Mouse (Mus musculus): ENCODE data around the gene Bet1l. TPM values are rescaled to one million over a fixed set of nuclear protein-coding genes. Genes with fewer than 3 reads are reported as not detected.

Bet1l gene
- total and polyA plus RNA-seq, 3 experiments = 13.1 to 24.3 (median 13.8) TPM

DNA sequence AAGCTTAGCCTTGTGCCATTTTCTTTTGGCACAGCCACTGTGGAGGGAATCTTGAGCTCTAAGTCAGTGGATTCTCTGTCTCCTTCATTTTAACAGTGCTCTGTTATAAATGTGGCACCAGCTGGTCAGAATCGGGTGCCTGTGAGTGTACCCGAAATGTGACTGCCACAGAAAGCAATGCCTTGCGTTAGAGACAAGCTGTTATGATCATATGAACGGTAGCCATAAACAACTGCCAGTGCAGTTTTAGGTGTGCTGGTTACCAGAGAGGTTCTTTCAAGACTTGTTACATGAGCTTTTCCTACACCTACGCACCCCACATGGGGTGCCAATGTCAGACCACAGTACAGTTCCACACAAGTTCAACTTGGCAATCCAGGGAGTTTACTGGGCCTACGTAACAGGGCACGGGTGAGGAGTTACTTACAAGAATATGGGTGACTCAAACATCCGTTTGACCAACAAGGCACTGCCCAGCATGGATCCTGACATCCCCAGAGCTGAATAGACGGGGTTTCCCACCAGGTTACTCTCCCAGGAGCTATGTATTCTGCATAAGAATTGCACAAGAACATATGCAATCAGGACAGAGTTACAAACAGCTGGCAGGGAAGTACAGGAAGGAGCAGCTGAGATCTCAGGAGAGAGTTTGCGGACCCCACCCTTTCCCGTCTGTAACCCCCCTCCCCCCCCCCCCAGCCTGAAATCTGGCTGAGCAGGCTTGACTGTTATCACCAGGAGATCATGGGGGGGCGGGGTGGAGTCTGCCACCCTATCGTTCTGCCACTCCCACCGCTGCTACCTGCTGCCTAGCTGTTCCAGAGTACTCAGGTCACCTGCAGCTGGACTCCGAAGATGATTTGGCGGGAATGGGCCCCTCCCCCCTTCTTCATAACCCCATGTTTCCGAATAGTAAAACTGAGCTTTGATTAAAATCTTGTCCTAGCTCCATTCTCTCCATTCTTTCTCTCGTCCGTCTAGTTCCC is 16.3 kb downstream of the Bet1l start:
- in situ Hi-C loops (cut with MboI; ENCODE audit: low pct_ligation_motif_present, low pct_unique_long_range_greater_than_20kb, low sequenced_read_pairs) (loop anchor here (5.0 to 25.0 kb wide), 3 partner anchors 61 to 754 kb away; partner anchors contain the start of genes Caly, Cox8b, Prap1 and Rnh1), dilution Hi-C loops (cut with MboI; ENCODE audit: extremely low pct_ligation_motif_present, extremely low pct_unique_long_range_greater_than_20kb, low sequenced_read_pairs) (no loop called here)
- DNase-seq (ENCODE audit: extremely low read depth) = no peak
- H3K36me3 ChIP-seq (replicated peaks in 1 of 2; ENCODE audit: control insufficient read depth in 1 of 2, insufficient read depth in 1 of 2, low read length in 1 of 2) = no peaks in the 10 kb centered on the region
- peaks cover 0 to 5% of the 10 kb centered on the region in 2 experiments; a peak in 2 of 4 replicates for H3K4me1 ChIP-seq (ENCODE audit: control insufficient read depth in 1 of 2, insufficient read depth in 2 of 2)
- H3K4me2 ChIP-seq (ENCODE audit: insufficient read depth, low read depth, poor library complexity, severe bottlenecking) = no peak overlapping the region
- no peaks in the 10 kb centered on the region for H3K9me3 ChIP-seq (replicated peaks; ENCODE audit: low read length)
- TF ChIP-seq MAX (IDR thresholded peaks at IDR 0.05; ENCODE audit: low read length) = no peak
- TF ChIP-seq MAFK (IDR thresholded peaks at IDR 0.05; ENCODE audit: insufficient replicate concordance, low read length) = no peak
- TF ChIP-seq EP300 (IDR thresholded peaks at IDR 0.05; ENCODE audit: low read length) = no peak
- no peak for TF ChIP-seq SMC3 (IDR thresholded peaks at IDR 0.05; ENCODE audit: low read depth, low read length)
- no peak for TF ChIP-seq ETS1 (conservative IDR thresholded peaks at IDR 0.05; ENCODE audit: low read depth, low read length)
- no peak for TF ChIP-seq MYC (IDR thresholded peaks at IDR 0.05; ENCODE audit: low read depth, low read length)
- no peak for TF ChIP-seq TBP (conservative IDR thresholded peaks at IDR 0.05; ENCODE audit: low read depth, low read length)
- TF ChIP-seq CHD2 (IDR thresholded peaks at IDR 0.05; ENCODE audit: low read length) = no peak
- TF ChIP-seq IRF4 (IDR thresholded peaks at IDR 0.05; ENCODE audit: low read depth, low read length) = no peak
- TF ChIP-seq ZC3H11A (IDR thresholded peaks at IDR 0.05; ENCODE audit: low read depth, low read length) = no peak
- TF ChIP-seq SIN3A (IDR thresholded peaks at IDR 0.05; ENCODE audit: low read length) = no peak
- no peak for TF ChIP-seq NELFE (IDR thresholded peaks at IDR 0.05; ENCODE audit: low read depth, low read length)
- no peak for TF ChIP-seq BHLHE40 (IDR thresholded peaks at IDR 0.05; ENCODE audit: low read depth, low read length)
- TF ChIP-seq MEF2A (IDR thresholded peaks at IDR 0.05; ENCODE audit: borderline replicate concordance, low read depth, low read length) = no peak
- TF ChIP-seq MXI1 (IDR thresholded peaks at IDR 0.05; ENCODE audit: low read depth, low read length) = no peak
- TF ChIP-seq ZKSCAN1 (IDR thresholded peaks at IDR 0.05; ENCODE audit: borderline replicate concordance, low read depth, low read length) = no peak
- peaks cover 80% of the 10 kb centered on the region for H3K27me3 ChIP-seq (replicated peaks)
- H3K79me2 ChIP-seq (replicated peaks; ENCODE audit: control insufficient read depth, extremely low read depth, insufficient read depth, poor library complexity, severe bottlenecking) = no peaks in the 10 kb centered on the region
- no peak overlapping the region for H3K27ac ChIP-seq (ENCODE audit: insufficient read depth, low read depth)
- no peak overlapping the region for H3K9ac ChIP-seq (ENCODE audit: insufficient read depth, low read depth)
- no peak overlapping the region for H3K4me3 ChIP-seq (replicated peaks in 1 of 3; ENCODE audit: low read depth in 2 of 3, low read length in 2 of 3, poor library complexity in 1 of 3)

DNA sequence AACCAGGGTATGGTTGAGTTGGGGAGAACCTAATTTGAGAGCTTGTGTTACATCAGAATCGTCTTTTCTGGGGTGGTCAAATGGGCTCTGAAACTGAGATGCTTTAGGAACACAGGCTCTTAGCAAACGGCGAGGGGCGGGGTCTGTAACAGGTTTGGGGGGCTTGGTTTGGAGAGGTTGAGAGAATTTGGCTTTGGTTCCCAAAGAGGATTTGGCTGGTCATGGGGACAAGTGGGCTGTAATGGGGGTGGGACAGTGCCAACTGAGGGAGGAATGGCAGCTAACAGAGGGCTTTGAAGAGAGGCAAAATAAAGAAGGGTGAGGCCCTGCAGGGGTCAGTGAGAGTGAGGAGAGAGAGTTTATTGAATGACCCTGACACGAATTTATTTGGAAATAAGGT is 17.8 kb downstream of the Bet1l start:
- Histone ChIP-seq H3K27ac (ENCODE audit: insufficient read depth, low read depth) (no peak overlapping the region), H3K4me1 (ENCODE audit: control insufficient read depth in 1 of 2, insufficient read depth in 2 of 2) (no peaks in the 10 kb centered on the region), H3K9me3 (replicated peaks; ENCODE audit: low read length) (no peaks in the 10 kb centered on the region), H3K36me3 (replicated peaks in 1 of 2; ENCODE audit: control insufficient read depth in 1 of 2, insufficient read depth in 1 of 2, low read length in 1 of 2) (no peaks in the 10 kb centered on the region), H3K4me2 (ENCODE audit: insufficient read depth, low read depth, poor library complexity, severe bottlenecking) (no peak overlapping the region), H3K4me3 (replicated peaks in 1 of 3; ENCODE audit: low read depth in 2 of 3, low read length in 2 of 3, poor library complexity in 1 of 3) (no peak overlapping the region), H3K27me3 (replicated peaks) (peaks cover 86% of the 10 kb centered on the region), H3K9ac (ENCODE audit: insufficient read depth, low read depth) (no peak overlapping the region), H3K79me2 (replicated peaks; ENCODE audit: control insufficient read depth, extremely low read depth, insufficient read depth, poor library complexity, severe bottlenecking) (no peaks in the 10 kb centered on the region)
- dilution Hi-C loops (cut with MboI; ENCODE audit: extremely low pct_ligation_motif_present, extremely low pct_unique_long_range_greater_than_20kb, low sequenced_read_pairs) = no loop called here
- TF ChIP-seq MYC (IDR thresholded peaks at IDR 0.05; ENCODE audit: low read depth, low read length) = no peak
- no peak for TF ChIP-seq ZKSCAN1 (IDR thresholded peaks at IDR 0.05; ENCODE audit: borderline replicate concordance, low read depth, low read length)
- TF ChIP-seq ZNF384 (IDR thresholded peaks at IDR 0.05; ENCODE audit: low read depth, low read length) = no peak
- no peak for TF ChIP-seq IRF4 (IDR thresholded peaks at IDR 0.05; ENCODE audit: low read depth, low read length)
- no peak for TF ChIP-seq TCF12 (IDR thresholded peaks at IDR 0.05; ENCODE audit: low read depth, low read length)
- TF ChIP-seq CHD2 (IDR thresholded peaks at IDR 0.05; ENCODE audit: low read length) = no peak
- no peak for TF ChIP-seq RCOR1 (conservative IDR thresholded peaks at IDR 0.05; ENCODE audit: low read depth, low read length)
- TF ChIP-seq POLR2AphosphoS2 (IDR thresholded peaks at IDR 0.05; ENCODE audit: low read depth, low read length) = no peak
- in situ Hi-C loops (cut with MboI; ENCODE audit: low pct_ligation_motif_present, low pct_unique_long_range_greater_than_20kb, low sequenced_read_pairs) = loop anchor here (25.0 kb wide), 1 partner anchor 752 kb away; the partner anchor contains the start of genes Caly and Prap1
- no peak for DNase-seq (ENCODE audit: extremely low read depth)

Data from CH12.LX (cell line).